Mouse (Mus musculus): ENCODE data around the gene Cit.
A peak's percentile ranks its signal among the peaks of the same experiment; 100 is the strongest.

Gene Cit

DNA sequence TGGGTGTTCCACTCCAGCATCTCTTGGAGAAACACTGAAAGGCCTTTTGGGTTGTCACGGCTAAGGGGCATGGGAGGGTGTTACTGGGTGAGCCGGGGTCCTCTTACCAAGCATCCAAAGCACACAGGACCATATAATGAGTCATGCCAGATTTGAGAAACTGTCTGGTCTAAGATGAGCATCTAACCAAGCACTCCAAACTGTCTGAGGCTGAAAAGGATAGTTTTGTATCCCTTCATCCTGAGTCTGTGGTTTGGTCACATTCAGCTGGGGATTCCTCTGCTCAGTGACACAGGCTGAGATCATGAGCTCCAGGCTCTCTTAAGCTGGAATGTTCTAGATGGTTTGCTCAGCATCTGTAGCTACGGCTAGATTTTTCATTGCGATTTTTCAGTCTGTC lies 7.4 kb downstream of the Cit start:
- DNase-seq: no peak

DNA sequence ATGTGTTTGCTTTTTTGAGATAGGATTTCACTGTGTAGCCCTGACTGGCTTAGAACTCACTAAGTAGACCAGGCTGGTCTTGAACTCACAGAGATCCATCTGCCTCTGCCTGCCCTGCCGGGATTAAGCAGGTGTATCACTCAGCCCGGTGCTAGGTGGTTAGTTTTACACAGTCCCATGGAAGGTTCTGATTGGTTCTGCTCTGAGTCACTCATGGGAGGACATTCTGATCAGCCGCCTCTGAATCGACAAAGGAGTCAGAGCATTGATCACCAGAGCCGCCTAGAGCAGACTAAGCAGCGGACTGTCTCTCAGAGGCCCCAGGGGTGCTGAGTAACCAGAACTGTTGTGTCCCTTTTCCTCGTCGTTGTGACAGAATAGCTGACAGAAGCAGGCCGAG lies 8.6 kb downstream of the Cit start:
- DNase-seq: no peak

DNA sequence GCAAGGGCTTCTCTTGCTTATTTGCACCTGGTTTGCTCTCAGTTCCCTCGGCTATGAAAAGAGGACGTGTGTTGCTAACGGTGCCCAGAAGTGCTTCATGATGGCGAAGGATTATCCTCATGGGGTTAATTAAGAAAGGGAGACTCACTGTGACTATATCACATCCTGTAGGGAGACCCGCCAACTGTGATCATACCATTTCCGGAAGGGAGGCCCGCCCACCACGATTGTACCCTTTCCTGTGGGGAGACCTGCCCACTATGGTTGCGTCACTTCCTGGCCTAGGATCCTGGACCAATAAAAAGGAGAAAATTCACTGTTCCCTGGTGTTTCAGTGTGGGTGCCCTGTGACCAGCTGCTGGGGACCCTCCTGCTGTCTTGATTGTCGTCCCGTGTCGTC lies 9.3 kb downstream of the Cit start:
- DNase-seq: no peak

DNA sequence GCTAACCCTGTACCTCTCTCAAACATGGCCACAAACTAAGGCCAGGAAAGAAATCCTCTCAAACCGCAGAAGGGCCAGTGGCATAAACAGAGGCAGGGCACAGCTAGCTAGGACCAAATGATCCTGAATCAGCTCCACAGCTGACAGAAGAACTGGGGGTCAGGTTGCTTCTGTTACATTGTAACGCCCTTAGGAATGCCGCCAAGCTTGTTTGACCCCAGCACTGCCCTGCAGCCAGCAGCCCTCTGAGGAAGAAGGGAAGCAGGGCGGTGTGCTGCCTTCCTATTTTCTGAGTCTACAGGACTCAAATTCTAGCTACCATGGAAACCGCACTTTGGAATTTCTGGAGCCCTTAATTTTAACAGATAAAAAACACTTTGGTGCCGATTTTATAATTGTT lies 13.6 kb downstream of the Cit start:
- DNase-seq: no peak

DNA sequence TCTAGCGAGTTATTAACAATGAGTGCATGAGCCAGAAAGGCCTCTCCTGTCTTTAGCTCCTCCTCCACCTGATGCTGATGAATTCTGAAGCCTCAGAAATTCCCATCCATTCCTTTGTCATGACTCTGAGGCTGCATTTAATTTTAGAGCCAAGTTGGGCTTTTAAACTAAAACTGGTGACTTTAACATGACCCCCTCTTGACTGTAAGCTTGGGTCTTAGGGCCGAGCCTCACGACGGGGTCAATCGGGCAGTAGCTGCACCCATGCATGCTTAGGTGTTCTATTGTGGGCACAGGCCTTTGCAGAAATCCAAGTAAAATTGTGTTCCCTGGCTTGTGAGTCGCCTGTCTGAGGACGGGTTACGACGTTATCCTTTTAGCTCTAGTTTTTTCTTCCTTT lies 14.4 kb downstream of the Cit start:
- no peak for DNase-seq

DNA sequence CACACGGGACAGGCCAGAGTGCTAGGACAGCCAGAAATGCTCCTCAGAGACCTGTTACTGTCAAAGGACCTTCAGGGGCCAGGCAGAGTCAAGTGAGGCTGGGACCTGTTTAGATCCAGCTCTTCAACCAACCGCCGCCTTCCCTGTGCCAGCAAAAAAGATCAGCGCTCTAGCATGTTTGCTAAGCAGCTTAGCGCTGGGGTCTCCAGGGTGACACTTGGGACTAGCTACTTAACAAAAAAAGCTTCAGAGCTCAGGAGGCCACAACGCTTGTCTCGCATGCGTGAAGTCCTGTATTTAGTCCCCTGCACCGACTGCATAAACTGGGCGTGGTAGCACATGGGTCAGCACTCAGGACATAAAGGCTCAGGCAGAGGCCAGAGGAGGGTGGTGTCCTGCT lies 16.9 kb downstream of the Cit start:
- DNase-seq: no peak

DNA sequence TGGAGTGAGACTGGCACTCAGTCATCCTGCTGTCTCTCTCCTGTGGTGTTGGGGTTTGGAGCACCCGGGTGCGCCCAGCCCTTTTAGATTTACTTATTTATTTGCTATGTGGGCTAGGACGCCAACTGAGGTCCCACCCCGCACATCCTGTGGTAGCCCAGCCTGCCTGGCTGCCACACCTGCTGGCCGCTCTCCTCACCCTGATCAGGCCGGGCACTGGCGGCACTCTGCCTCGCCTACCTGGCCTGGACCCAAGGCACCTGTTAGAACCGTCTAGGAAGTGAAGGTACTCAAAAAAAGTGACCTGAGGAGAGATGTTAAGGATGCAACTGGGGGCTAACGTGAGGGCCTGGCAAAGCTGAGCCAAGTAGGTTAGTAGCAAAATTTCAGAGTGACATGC lies 17.4 kb downstream of the Cit start:
- no peak for DNase-seq

DNA sequence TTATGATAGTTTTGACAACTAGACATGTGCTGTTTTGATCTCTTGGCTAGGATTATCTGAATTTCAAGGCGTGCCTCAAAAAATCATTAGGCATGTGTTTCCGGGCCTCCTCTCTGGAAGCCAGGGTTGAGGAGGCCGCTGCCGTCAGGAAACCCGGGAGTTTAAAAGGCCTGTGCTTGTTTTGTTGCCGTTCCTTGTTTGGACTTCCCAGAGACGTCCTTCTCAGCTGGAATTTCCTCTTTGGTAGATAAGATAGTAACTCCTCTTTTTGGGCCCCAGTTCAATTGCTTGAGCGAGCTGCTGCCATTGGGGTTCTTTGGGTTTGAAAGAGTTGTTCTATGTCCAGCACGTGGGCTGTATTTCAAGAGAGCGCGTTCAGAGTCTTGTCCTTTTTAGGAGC lies 21.2 kb downstream of the Cit start:
- DNase-seq: no peak

DNA sequence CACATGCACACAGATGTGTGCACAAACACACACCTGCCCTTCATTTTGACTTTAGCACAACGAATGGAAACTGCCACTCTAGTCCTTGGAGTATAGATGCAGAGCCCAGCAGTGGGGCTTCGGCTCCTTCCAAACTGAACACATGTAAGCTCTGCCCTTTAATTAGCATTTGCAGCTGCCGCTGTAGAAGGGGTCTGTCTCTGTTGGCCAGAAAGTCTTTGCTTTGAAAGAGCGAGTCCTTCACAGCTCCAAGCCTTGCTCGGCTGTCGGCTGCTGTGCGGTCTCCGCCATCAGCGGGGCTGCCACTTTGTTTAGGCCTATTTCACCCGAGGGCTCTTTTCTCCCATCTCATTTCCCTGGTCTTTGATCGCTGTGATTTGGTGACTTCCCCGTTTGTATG lies 23.5 kb downstream of the Cit start:
- no peak for DNase-seq

DNA sequence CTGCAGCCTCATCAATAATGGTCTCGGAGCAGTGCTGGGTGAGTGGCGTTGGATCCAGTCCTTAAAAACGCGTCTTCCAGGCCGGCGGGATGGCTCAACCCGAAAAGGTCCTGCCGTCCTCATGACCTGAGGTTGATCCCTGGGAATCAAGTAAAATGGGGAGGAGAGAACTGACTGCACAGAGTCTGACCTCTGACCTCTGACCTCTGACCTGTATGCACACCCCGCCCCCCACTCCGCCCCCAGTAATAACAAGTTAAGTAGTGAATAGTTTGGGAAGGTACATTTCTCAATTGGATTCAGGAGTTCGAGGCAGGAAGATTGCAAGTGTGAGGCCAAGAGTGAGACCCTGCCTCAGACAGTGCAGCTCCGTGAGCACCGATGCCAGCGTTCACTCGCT lies 24.1 kb downstream of the Cit start:
- DNase-seq: no peak

DNA sequence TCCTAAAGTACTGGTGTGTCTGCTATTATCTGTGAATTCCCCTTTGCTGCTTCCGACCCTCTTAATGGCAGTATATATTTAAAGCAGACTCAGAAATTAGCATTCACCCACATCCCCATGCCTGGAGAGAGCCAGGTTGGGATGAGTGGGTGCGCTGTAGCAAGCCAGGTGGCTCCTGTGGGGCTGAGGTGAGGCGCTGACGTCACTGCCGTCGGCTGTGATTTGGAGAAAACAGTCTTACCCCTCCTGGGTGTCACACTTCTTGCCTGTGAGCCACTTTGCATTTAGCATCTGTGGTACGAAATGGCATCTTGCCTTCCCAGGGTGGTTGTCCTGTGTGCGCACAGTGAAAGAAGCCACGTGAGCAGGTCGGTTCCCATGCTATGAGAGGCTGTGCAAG lies 26.1 kb downstream of the Cit start:
- no peak for DNase-seq

DNA sequence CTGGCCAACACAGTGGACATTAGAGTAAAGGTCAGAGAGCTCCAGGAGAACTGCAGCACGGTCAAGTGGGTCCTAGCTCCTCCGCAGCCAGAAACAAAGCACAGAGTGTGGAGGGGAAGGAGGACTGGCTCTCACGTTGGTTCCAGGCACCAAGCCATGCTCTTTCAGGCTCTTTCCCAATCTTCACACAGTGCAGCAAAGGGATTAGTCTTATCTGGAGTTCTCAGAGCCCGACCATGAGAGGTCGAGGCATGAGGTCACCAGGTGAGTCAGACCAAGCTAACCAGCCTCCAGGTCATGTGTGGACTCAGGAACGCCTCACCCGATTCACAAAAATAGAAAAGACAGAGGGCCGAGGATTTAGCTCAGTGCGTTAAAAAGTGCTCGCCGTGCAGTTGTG lies 27.0 kb downstream of the Cit start:
- DNase-seq: no peak

DNA sequence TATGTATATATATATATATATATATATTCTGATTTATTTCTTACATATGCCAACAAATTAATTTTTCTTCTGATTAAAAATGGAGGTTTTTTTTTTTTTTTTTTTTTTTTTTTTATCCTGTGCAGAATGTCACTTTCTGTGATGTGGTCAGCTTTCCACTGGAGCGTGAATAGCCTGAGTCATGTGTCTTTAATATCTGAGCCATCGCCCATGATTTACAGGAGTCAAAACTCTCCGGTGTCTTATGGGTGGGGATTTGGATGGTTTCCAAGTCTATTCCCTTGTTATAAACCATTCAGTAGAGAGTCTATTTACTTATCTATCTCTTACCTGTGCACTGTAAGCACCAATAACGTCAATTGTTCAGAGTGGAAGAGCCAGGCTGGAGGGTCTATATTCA lies 27.9 kb downstream of the Cit start:
- DNase-seq: no peak

DNA sequence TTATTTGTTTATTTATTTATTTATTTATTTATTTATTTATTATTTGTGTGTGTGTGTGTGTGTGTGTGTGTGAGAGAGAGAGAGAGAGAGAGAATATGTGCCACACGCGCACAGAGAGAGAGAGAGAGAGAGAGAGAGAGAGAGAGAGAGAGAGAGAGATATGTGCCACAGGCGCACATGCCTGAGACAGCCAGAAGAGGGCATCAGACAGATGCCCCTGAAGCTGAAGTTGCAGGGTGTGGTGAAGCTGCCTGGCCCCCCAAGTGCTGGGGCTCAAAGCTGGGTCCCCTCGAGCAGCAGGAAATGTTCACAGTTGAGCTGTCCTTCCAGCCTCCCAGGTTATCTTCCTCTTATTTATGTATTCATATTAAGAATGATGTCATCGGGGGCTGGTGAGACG lies 32.3 kb downstream of the Cit start:
- DNase-seq: no peak

DNA sequence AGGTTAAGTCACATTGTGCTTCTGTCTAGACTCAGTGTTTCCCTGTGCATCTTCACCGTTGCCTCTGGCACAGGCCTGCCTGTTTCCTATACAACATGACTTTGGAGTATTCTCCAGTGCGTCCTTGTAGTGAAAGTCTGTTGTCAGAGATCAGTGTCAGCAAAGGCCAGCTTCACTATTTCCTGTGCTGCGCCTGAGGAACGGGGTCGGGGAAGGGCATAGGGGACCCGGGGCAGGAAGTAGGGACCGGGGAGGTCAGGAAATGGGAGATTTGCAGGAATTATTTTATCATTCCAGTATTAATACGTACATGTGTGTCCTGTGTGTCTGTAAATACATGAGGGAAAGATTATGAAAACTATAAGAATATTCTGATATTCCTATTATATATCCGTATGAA lies 37.1 kb downstream of the Cit start:
- no peak for DNase-seq

DNA sequence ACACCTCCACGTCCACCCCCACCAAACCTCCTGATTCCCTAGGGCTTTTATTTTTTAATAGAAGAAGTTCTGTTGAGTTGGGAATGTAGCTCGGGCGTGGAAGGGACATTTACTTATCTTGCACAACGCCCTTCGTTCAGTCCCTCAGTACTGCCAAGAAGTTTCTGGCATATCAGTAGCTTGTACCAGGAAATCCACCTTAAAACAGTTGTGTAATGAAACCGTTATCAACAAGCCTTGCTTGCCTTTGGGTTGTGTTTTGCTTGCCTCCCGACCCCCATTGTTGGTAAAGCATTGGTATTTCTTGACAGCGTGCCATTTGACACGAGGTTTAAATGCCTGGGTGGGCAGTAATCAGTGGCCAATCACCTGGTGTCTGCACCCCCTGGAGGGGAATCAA lies 39.4 kb downstream of the Cit start:
- no peak for DNase-seq

DNA sequence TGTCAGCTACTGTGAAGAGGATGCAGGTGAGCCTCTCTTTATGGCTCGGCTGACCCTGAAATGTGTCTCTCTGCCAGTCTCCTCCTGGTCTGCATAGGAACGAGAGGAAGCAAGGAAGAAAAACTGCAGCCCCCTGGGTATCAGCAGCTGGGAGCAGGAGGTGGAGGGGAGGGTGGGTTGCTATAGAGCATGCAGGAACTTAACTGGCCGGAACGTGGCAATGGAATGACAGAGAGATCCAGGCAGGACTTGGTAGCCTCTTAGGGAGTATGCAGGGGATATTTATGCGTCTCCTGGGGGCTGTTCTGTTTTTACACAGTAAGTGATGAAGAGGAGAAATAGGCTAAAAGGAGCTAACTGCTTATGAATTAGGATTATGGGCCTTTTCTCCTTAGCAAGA lies 48.7 kb downstream of the Cit start:
- DNase-seq: no peak

DNA sequence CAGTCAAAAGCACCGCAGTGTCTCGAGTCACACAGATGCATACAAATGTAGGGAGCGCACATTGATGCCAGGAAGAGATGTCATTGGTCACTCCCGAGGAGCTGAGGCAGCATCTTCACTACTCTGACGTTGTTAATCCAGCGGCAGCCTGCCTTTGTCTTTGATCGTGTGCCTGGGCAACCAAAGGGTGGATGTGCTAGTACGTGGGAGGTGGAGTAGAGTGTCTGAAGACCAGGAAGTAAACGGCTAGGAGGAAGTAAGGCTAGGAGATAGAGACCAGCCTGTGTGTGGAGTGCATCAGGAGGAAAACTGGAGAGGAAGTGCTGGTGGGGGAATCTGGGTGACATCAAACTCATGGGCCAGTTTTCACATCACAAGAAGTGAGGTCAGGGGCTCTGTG lies 52.0 kb downstream of the Cit start:
- no peak for DNase-seq

DNA sequence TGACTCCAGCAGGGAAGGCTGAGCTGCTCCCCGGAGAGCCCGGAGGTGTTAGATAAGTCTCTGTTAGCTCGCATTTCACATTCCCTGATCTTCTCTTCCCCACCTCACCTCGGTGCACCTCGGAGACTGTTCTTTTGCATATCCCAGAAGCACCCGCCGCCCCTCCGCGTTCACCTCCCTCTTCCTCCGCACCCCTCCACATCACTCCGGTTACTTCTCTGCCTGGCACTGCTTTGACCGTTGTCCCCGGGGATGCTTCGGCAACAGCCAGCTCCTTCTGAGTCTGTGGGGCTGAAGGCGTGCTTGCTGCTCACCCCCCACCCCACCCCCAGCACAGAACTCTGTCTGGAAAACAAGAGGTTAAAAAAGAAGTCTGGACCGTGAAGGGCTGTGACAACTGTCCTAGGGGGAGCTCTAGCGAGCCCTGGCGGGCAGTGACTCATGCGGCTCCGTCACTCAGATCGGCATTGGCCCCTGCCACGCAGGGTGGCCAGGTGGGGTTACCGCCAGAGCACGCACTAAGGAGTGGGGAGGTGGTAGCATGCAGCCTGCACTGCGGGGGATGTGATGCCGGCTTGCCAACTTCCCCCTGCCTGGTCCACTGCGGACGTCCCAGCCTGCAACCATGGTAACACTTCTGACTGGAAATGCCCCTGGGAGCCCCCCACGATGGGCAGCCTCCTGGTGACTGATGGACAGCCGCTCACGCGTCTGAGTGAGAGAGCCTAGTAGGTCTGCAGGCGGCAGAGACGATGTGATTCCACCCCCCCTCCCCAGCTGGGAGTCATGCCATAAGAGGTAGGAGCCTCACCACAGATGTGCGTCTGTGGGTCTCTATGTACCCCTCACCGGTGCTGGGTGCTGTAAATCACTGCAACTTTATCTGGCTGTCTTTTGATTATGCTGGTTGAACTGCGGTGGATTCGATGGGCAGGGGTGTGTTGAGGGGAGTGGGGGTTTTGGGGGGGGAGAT lies 62.2 kb downstream of the Cit start:
- DNase-seq: peak; percentile 83

DNA sequence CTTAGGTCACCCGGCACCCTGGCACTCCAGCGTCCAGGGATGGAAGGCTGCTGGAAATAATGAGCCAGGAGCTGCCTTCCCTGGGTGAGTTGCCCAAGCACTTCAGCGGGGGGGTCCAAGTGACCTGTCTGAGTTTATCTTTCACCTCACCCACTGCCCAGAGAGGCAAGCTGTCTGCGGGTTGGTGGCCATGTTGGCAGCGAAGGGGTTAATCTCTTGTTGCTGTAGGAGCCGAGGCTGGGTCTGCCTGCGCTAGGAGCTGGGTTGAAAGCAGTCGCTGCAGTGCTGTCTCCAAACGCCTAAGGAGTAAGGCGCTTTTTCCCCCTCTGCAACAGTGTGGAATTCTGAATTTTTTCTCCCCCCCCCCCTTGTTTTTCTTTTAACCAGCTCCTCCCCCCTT lies 63.2 kb downstream of the Cit start:
- peak; percentile 65 for DNase-seq

DNA sequence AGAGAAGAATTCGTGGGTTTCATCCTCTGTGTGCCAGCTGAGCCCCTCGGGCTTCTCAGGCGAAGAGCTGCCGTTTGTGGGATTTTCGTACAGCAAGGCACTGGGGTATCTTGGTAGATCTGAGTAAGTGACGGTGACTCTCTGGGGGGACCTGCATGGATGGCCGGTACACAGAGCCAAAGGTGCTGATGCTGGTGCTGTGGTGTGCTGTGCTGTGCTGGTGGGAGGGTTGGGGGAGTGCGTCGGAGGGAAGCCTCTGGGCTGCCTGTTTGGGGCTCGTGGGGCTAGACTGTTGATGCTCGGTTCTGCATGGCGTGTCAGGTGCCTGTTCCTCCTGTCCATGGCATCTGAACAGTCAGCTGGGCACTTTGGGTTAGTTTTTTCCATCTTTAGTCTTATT lies 63.6 kb downstream of the Cit start:
- no peak for DNase-seq

DNA sequence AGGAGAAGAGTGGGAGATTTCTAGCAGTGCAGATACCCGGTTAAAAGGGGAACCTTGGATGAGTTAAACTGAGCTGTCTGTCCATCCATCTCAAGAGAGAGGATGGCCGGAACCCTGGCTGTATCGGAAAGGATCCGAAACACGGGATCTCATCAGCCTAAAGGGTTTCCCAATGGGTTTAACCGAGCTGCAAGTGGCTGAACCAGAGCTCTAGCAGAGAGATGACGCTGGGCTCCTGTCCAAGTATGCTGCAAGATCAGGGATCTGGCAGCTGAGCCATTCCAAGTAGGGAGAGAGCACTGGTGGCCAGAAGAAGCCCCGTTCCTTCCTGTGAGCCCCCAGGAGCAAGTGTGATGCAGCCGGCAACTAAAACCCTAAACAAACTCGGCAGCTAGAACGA lies 64.0 kb downstream of the Cit start:
- peak; percentile 73 for DNase-seq

DNA sequence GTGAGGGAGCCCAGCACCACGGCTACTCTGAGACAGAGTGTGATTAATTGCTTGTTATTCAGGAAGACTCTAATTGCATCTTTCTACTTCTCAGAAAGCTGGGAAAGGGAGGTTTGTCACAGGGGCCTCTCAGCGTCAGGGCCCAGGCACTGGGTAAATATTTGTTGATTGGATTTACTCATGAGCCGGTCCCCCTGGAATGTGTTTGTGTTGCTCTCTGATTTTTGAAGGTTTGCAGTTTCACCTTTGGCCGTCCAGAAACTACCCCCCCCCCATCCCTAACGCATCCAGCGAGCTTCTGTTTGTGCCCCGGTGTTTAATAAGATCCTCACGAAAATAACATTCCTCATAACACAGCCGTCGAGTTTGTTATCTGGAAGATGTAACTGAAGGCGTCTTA lies 65.4 kb downstream of the Cit start:
- DNase-seq: no peak

DNA sequence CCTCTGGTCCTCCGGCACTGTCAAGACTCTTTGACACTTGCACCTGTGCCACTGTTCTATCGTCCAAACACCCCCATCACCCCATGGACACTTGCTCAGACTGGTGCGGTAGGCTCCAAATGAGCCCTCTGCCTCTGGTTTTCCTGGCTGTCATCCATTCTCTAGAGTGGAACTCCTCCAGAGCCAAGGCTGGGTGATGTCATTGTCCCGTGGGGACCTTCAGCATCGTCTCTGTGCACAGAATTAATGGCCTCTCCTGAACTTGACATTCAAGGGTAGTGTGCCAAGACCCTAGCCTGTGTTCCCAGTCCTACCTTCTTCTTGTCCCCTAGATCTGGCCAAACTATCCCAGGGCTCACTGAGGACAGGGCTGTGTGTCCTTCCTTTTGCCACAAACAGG lies 70.4 kb downstream of the Cit start:
- DNase-seq: no peak

DNA sequence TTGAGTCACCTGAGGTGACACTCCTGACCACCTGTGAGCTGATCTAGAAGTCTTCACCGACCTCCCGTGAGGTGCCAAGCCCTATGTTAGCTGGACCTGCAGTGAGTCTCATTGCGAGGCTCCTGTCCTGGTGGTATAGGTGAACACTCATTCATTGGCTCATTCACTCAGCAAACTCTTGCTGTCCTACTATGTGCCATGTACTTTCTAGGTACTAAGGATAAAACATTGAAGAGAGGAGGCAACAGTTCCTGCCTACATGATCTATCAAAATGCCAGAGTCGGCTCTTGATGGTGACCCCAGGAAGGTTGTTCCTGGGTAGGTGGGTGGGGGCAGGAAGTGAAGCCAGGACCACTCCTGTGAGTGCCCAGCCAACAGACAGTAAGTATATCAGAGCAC lies 72.9 kb downstream of the Cit start:
- DNase-seq: no peak
